Mouse (Mus musculus) forebrain, postnatal 0 days (tissue): Measurements from ENCODE around the gene Gpr132. TPM values are rescaled to one million over a fixed set of nuclear protein-coding genes. Genes with fewer than 3 reads are reported as not detected.
A peak's percentile ranks its signal among the peaks of the same experiment; 100 is the strongest.

Experiments used
- ATAC-seq: fragments of 200-750 bp; cut with Nextera tagmentation; 2 replicates; pipeline ENCODE4 v1.8.0; 2017; ENCODE audit warnings: mild to moderate bottlenecking, moderate library complexity
- DNase-seq: peaks from one replicate; pipeline ENCODE4 v3.0.0-alpha.2; 2015
- H3K27ac ChIP-seq: fragments of 300-500 bp; sonication (generic); 2 replicates; pipeline ENCODE4 v1.5.1; 2014; ENCODE audit warnings: low read depth, mild to moderate bottlenecking, antibody characterized with exemption, low read length, moderate library complexity, mixed read lengths
- H3K27me3 ChIP-seq: fragments of 300-500 bp; sonication (generic); 2 replicates; pipeline ENCODE4 v1.6.1; 2014; ENCODE audit warnings: mild to moderate bottlenecking, low read length, mixed read lengths; ENCODE audit not compliant: insufficient read depth
- H3K36me3 ChIP-seq: fragments of 300-500 bp; sonication (generic); 2 replicates; pipeline ENCODE4 v1.6.1; 2014; ENCODE audit warnings: mild to moderate bottlenecking, moderate library complexity; ENCODE audit not compliant: insufficient read depth
- H3K4me1 ChIP-seq: fragments of 300-500 bp; sonication (generic); 2 replicates; pipeline ENCODE4 v1.6.1; 2014; ENCODE audit warnings: antibody characterized with exemption; ENCODE audit not compliant: insufficient read depth
- H3K4me2 ChIP-seq: fragments of 300-500 bp; sonication (generic); 2 replicates; pipeline ENCODE4 v1.6.1; 2014; ENCODE audit warnings: low read depth, mild to moderate bottlenecking, moderate library complexity
- H3K4me3 ChIP-seq: fragments of 300-500 bp; sonication (generic); 2 replicates; pipeline ENCODE4 v1.5.1; 2014; ENCODE audit warnings: low read depth, low read length, mixed read lengths
- H3K9ac ChIP-seq: fragments of 300-500 bp; sonication (generic); 2 replicates; pipeline ENCODE4 v1.6.1; 2014; ENCODE audit warnings: mild to moderate bottlenecking
- H3K9me3 ChIP-seq: fragments of 300-500 bp; sonication (generic); 2 replicates; pipeline ENCODE4 v1.6.1; 2016; ENCODE audit warnings: low read length
- CTCF ChIP-seq: sonication (generic); IDR thresholded peaks from 2 replicates; pipeline ENCODE4 v1.5.1; 2016; ENCODE audit warnings: antibody characterized with exemption, control low read depth, low read depth
- WGBS: fragments of 180-500 bp; shearing (Covaris S2); extraction: QIAGEN DNeasy Blood & Tissue Kit; methylation state at CpG from one replicate; pipeline ENCODE4 v1.1.7; 2014; 5-methylcytosine and 5-hydroxymethylcytosine counted together
- polyA plus RNA-seq: library from polyadenylated mRNA; unstranded; fragments of >200 nt; fragmentation: Nextera tagmentation; extraction: Ambion mirVana; gene quantifications from 2 replicates; pipeline ENCODE4 v1.2.1, GENCODE M21; 2015
- total RNA-seq: library from RNA; depleted of rRNA; stranded (reverse); fragments of >200 nt; gene quantifications from 2 replicates; pipeline ENCODE4 v1.2.3, GENCODE M21; 2014

The Gpr132 gene
- total and polyA plus RNA-seq, 2 experiments from 2014 or later, result 0.10 TPM; not detected in 1

- Histone ChIP-seq H3K9me3 (no peaks in the 10 kb centered on the region), H3K9ac (peak overlapping the region; percentile 96), H3K27ac (peak overlapping the region; percentile 89), H3K4me2 (peak overlapping the region; percentile 76), H3K27me3 (no peaks in the 10 kb centered on the region), H3K36me3 (peaks cover 11% of the 10 kb centered on the region), H3K4me1 (peaks cover 13% of the 10 kb centered on the region), H3K4me3 (peak overlapping the region; percentile 93)
- peak; percentile 73 for ATAC-seq
- no peak for TF ChIP-seq CTCF
- no peak for DNase-seq
- WGBS, result 4% methylated on average over 49 of the region's 51 CpGs
Observed at GRCm38 (mm10) chr12:112828501-112829243, 39.4 kb downstream of the Gpr132 start.

- peak overlapping the region; percentile 10; the same call in 1 of the 2 replicates for H3K9ac ChIP-seq
- peaks cover 13% of the 10 kb centered on the region for H3K4me1 ChIP-seq
- WGBS, result 73% methylated on average over 5 of the region's 5 CpGs
- no peaks in the 10 kb centered on the region for H3K27me3 ChIP-seq
- no peaks in the 10 kb centered on the region for H3K9me3 ChIP-seq
- H3K27ac ChIP-seq, result 0 out of 2 replicates have a peak overlapping the region, but pooled peaks have one; percentile 35
- H3K36me3 ChIP-seq, result peaks cover 21% of the 10 kb centered on the region
- no peak for TF ChIP-seq CTCF
- H3K4me3 ChIP-seq, result no peak overlapping the region
- no peak overlapping the region for H3K4me2 ChIP-seq
- DNase-seq, result no peak
- ATAC-seq, result no peak
Observed at GRCm38 (mm10) chr12:112825901-112826300, 42.1 kb downstream of the Gpr132 start.

GRCm38 (mm10) chr12:112823221-112823620, 44.8 kb downstream of the Gpr132 start:
- WGBS, result 61% methylated on average over 4 of the region's 4 CpGs
- Histone ChIP-seq H3K9ac (no peak overlapping the region), H3K27ac (no peak overlapping the region), H3K4me2 (no peak overlapping the region), H3K4me1 (peaks cover 13% of the 10 kb centered on the region), H3K4me3 (no peak overlapping the region), H3K27me3 (no peaks in the 10 kb centered on the region), H3K36me3 (peaks cover 46% of the 10 kb centered on the region), H3K9me3 (no peaks in the 10 kb centered on the region)
- no peak for ATAC-seq
- DNase-seq, result no peak
- no peak for TF ChIP-seq CTCF

- Histone ChIP-seq H3K4me1 (peaks cover 10% of the 10 kb centered on the region), H3K9me3 (no peaks in the 10 kb centered on the region), H3K4me3 (no peak overlapping the region), H3K4me2 (no peak overlapping the region), H3K27me3 (no peaks in the 10 kb centered on the region), H3K27ac (no peak overlapping the region), H3K9ac (no peak overlapping the region), H3K36me3 (peaks cover 51% of the 10 kb centered on the region)
- whole genome bisulfite sequencing, result 77% methylated on average over 2 of the region's 2 CpGs
- TF ChIP-seq CTCF, result no peak
- DNase-seq, result no peak
- no peak for ATAC-seq
Observed at GRCm38 (mm10) chr12:112822676-112823075, 45.4 kb downstream of the Gpr132 start.

GRCm38 (mm10) chr12:112821974-112822373, 46.1 kb downstream of the Gpr132 start:
- TF ChIP-seq CTCF, result no peak
- ATAC-seq (no peak), DNase-seq (no peak)
- H3K9ac ChIP-seq, result no peak overlapping the region
- 85% methylated on average over 4 of the region's 4 CpGs for WGBS
- H3K36me3 ChIP-seq, result peaks cover 47% of the 10 kb centered on the region
- H3K27me3 ChIP-seq, result no peaks in the 10 kb centered on the region
- no peaks in the 10 kb centered on the region for H3K9me3 ChIP-seq
- H3K4me2 ChIP-seq, result no peak overlapping the region
- H3K4me1 ChIP-seq, result peaks cover 4% of the 10 kb centered on the region; the same call in 1 of the 2 replicates
- no peak overlapping the region for H3K4me3 ChIP-seq
- no peak overlapping the region for H3K27ac ChIP-seq

GRCm38 (mm10) chr12:112821216-112821615, 46.8 kb downstream of the Gpr132 start:
- TF ChIP-seq CTCF, result no peak
- ATAC-seq, result no peak
- 65% methylated on average over 1 of the region's 1 CpGs for WGBS
- H3K4me3 ChIP-seq, result no peak overlapping the region
- no peaks in the 10 kb centered on the region for H3K27me3 ChIP-seq
- H3K4me1 ChIP-seq, result peaks cover 4% of the 10 kb centered on the region; the same call in 1 of the 2 replicates
- no peak overlapping the region for H3K27ac ChIP-seq
- H3K4me2 ChIP-seq, result no peak overlapping the region
- no peaks in the 10 kb centered on the region for H3K9me3 ChIP-seq
- DNase-seq, result no peak
- H3K36me3 ChIP-seq, result peaks cover 42% of the 10 kb centered on the region
- H3K9ac ChIP-seq, result no peak overlapping the region

GRCm38 (mm10) chr12:112820401-112820999, 47.5 kb downstream of the Gpr132 start:
- Histone ChIP-seq H3K4me3 (no peak overlapping the region), H3K9ac (no peak overlapping the region), H3K4me2 (no peak overlapping the region), H3K9me3 (no peaks in the 10 kb centered on the region), H3K27me3 (no peaks in the 10 kb centered on the region), H3K4me1 (peaks cover under 1% of the 10 kb centered on the region; the same call in 1 of the 2 replicates), H3K27ac (no peak overlapping the region), H3K36me3 (peaks cover 43% of the 10 kb centered on the region)
- WGBS, result 69% methylated on average over 12 of the region's 12 CpGs
- no peak for TF ChIP-seq CTCF
- no peak for DNase-seq
- ATAC-seq, result no peak
